Mouse (Mus musculus): ENCODE results near the gene Hif1an. TPM values are rescaled to one million over a fixed set of nuclear protein-coding genes. Genes with fewer than 3 reads are reported as not detected.

The Hif1an gene
- polyA plus RNA-seq (2014; fragmentation: Nextera tagmentation; extraction: Ambion mirVana): 16.1 and 21.1 TPM in 2 replicates

GRCm38 (mm10) chr19:44562652-44563206 lies at the start of gene Hif1an:
TSS of gene Hif1an (plus strand) at chr19:44562850.
- peak within 1 kb of the TSS; percentile 65 for H3K4me2 ChIP-seq (ENCODE audit: low read length)
- no peaks in the 10 kb centered on the region for H3K9me3 ChIP-seq (replicated peaks; ENCODE audit: control insufficient read depth, low read length)
- peaks cover 12% of the 10 kb centered on the region for H3K4me1 ChIP-seq (ENCODE audit: control insufficient read depth, insufficient read depth, low read length)
- H3K9ac ChIP-seq (ENCODE audit: low read length): peak within 1 kb of the TSS; percentile 88
- H3K27ac ChIP-seq (ENCODE audit: low read depth, low read length): peak within 1 kb of the TSS; percentile 76
- peak; percentile 98 for DNase-seq (ENCODE audit: low spot score)
- peak; percentile 99 for ATAC-seq
- peaks cover 37% of the 10 kb centered on the region for H3K36me3 ChIP-seq (ENCODE audit: control insufficient read depth, insufficient read depth, low read length)
- peak within 1 kb of the TSS; percentile 79 for H3K4me3 ChIP-seq (ENCODE audit: low read depth, low read length)
- under 1% methylated on average over 33 of the region's 33 CpGs for WGBS
- no peaks in the 10 kb centered on the region for H3K27me3 ChIP-seq (replicated peaks; ENCODE audit: control insufficient read depth, insufficient read depth, low read length)

- Histone ChIP-seq H3K9ac (ENCODE audit: low read length) (no peak overlapping the region), H3K4me3 (ENCODE audit: low read depth, low read length) (no peak overlapping the region), H3K4me1 (ENCODE audit: control insufficient read depth, insufficient read depth, low read length) (peaks cover 17% of the 10 kb centered on the region), H3K36me3 (ENCODE audit: control insufficient read depth, insufficient read depth, low read length) (no peaks in the 10 kb centered on the region), H3K9me3 (replicated peaks; ENCODE audit: control insufficient read depth, low read length) (no peaks in the 10 kb centered on the region), H3K4me2 (ENCODE audit: low read length) (no peak overlapping the region), H3K27me3 (replicated peaks; ENCODE audit: control insufficient read depth, insufficient read depth, low read length) (peaks cover 95% of the 10 kb centered on the region), H3K27ac (ENCODE audit: low read depth, low read length) (no peak overlapping the region)
- WGBS: 5% methylated on average over 11 of the region's 11 CpGs
- no peak for ATAC-seq
- DNase-seq (ENCODE audit: low spot score): no peak
These were observed 49.4 kb upstream of the Hif1an start for GRCm38 (mm10) chr19:44513054-44513833.

- Histone ChIP-seq H3K4me2 (ENCODE audit: low read length) (no peak overlapping the region), H3K27ac (ENCODE audit: low read depth, low read length) (0 out of 2 replicates have a peak overlapping the region, but pooled peaks have one; percentile 27)
These were observed 48.6 kb upstream of the Hif1an start for GRCm38 (mm10) chr19:44513921-44514482.

DNA sequence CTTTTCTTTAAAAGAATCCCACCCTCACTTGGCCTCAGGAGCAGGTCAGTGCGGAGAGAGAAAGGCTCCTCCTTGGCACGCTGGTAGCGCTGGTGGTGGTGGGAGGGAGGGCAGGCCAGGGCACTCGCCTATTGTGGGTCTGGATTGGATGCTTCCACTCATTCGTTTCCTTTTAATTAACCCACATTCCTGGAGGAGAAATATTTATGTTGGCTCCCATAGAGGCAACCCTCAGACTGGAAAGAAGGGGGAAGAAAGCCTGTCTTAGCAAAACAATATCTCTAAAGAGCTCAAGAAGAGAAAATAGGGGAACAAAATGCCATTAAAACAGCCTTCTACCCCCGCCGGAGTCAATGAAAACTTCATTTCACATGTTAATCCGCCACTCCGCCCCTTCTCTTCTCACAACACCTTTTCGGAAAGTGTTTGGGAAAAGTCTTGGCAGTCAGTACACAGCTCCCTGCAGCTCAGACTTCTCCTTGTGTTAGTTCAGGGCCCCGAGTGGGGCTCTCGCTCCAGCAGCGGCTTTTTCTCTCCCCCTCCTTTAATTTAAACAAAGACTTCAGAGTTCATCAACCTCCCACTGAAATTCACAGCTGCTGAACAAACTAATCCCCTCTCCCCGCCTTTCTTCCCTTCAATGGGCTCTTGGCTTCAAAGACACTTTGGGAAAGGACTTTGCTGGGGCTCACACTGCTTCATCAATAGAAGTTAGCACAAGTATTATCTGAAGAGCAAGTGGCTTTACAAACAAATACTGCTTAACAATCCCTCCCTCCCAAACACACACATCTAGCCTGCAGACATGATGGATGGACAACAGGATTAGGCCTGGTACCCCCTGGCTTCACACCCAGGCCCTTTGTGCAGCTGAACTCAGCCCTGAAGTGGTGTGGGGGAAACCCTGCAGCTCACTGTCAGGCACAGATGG lies 47.9 kb upstream of the Hif1an start:
- Histone ChIP-seq H3K36me3 (ENCODE audit: control insufficient read depth, insufficient read depth, low read length) (no peaks in the 10 kb centered on the region), H3K4me2 (ENCODE audit: low read length) (no peak overlapping the region)
- DNase-seq (ENCODE audit: low spot score): peak; percentile 88

More at GRCm38 (mm10) chr19:44513921-44514482, 48.6 kb upstream of the Hif1an start:
- ATAC-seq: no peak
- no peak overlapping the region for H3K4me3 ChIP-seq (ENCODE audit: low read depth, low read length)
- H3K9me3 ChIP-seq (replicated peaks; ENCODE audit: control insufficient read depth, low read length): no peaks in the 10 kb centered on the region
- WGBS: 8% methylated on average over 7 of the region's 7 CpGs
- no peak for DNase-seq (ENCODE audit: low spot score)
- H3K27me3 ChIP-seq (replicated peaks; ENCODE audit: control insufficient read depth, insufficient read depth, low read length): peaks cover 97% of the 10 kb centered on the region
- no peak overlapping the region for H3K9ac ChIP-seq (ENCODE audit: low read length)
- no peaks in the 10 kb centered on the region for H3K36me3 ChIP-seq (ENCODE audit: control insufficient read depth, insufficient read depth, low read length)
- H3K4me1 ChIP-seq (ENCODE audit: control insufficient read depth, insufficient read depth, low read length): peaks cover 17% of the 10 kb centered on the region

DNA sequence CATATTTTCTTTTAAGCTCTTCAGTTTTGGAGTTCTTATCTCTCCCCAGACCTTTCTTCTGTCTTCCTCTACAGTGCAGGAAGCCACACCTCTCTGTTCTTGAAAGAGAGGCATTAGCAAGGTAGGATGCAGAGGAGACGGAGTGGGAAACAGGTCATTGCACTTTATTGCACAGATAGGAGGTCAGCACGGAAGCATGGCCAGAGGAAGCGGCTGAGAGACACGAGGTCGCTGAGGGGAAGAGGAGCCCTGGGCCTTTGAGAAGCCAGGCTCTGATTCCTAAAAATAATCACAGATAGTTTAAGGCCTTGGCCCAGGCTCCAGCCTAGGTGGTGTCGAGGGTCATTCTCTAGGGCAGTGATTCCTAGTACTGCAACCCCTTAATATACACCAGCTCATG lies 46.9 kb upstream of the Hif1an start:
- peaks cover 92% of the 10 kb centered on the region for H3K27me3 ChIP-seq (replicated peaks; ENCODE audit: control insufficient read depth, insufficient read depth, low read length)
- DNase-seq (ENCODE audit: low spot score) (no peak), ATAC-seq (no peak)
- no peak overlapping the region for H3K9ac ChIP-seq (ENCODE audit: low read length)
- no peaks in the 10 kb centered on the region for H3K9me3 ChIP-seq (replicated peaks; ENCODE audit: control insufficient read depth, low read length)
- no peak overlapping the region for H3K27ac ChIP-seq (ENCODE audit: low read depth, low read length)
- no peak overlapping the region for H3K4me3 ChIP-seq (ENCODE audit: low read depth, low read length)
- H3K4me2 ChIP-seq (ENCODE audit: low read length): no peak overlapping the region
- H3K36me3 ChIP-seq (ENCODE audit: control insufficient read depth, insufficient read depth, low read length): no peaks in the 10 kb centered on the region
- 22% methylated on average over 6 of the region's 6 CpGs for WGBS
- H3K4me1 ChIP-seq (ENCODE audit: control insufficient read depth, insufficient read depth, low read length): peaks cover 17% of the 10 kb centered on the region

More for the DNA sequence above, 47.9 kb upstream of the Hif1an start:
- peaks cover 96% of the 10 kb centered on the region for H3K27me3 ChIP-seq (replicated peaks; ENCODE audit: control insufficient read depth, insufficient read depth, low read length)
- H3K27ac ChIP-seq (ENCODE audit: low read depth, low read length): peak overlapping the region; percentile 27; the same call in 1 of the 2 replicates
- peaks cover 17% of the 10 kb centered on the region for H3K4me1 ChIP-seq (ENCODE audit: control insufficient read depth, insufficient read depth, low read length)
- ATAC-seq: peak; percentile 86
- no peaks in the 10 kb centered on the region for H3K9me3 ChIP-seq (replicated peaks; ENCODE audit: control insufficient read depth, low read length)
- WGBS: 4% methylated on average over 14 of the region's 14 CpGs
- H3K4me3 ChIP-seq (ENCODE audit: low read depth, low read length): no peak overlapping the region
- H3K9ac ChIP-seq (ENCODE audit: low read length): no peak overlapping the region

DNA sequence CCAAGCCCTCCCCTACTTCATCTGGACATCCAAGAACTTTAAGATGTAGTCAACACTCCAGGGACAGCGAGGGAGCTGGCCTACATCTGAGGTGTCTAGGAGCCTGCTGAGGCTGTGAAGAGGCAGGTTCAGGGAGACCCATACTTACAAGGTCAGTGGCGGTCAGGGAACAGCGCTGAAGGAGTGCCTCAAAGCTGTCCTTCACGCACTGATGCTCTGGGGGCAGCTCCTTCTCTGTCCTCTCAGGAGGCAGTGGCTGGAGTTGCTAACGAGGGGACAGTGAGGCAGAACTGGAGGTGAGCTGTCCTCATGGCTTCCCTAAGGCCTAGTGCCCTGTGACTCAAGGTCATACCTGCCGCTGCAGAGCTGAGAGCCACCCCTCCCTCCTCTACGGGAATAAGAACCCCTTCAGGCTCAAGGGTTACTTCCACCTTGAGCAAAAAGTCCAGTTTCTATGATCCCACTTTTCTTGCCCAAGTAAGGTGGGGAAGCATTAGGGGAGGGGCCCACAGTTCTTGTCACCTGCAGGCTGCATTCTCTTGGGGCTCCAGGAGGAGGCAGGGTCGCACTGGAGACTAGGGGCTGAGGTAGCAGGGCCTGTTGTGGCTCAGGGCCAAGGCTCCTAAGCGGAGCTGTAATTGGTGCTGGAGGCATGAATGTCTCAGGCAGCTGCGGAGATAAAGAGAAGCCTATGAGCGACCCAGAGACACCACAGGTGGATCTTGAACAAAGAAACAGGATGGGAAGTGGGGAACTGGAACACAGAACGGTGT lies 44.5 kb upstream of the Hif1an start:
- ATAC-seq: no peak
- WGBS: 37% methylated on average over 12 of the region's 12 CpGs

DNA sequence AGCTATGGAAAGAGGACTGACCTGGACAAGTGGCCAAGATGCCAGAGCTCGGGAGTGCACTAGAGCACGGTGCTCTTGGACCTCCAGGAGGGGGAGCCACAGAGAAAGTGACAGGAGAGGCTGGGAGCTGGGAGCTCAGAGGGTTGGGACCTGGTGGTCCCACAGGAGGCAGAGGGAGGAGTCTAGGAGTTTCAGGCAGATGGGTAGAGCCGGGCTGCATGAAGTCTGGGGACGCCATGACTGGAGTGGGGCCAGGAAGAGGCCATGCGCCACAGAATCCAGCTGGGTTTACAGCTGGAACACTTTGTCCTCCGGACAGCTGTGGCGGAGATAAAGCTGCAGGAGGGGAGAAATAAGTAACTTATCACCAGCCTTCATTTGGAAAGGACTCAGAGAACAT lies 43.5 kb upstream of the Hif1an start:
- Histone ChIP-seq H3K4me2 (ENCODE audit: low read length) (no peak overlapping the region), H3K4me3 (ENCODE audit: low read depth, low read length) (no peak overlapping the region), H3K9me3 (replicated peaks; ENCODE audit: control insufficient read depth, low read length) (no peaks in the 10 kb centered on the region), H3K27me3 (replicated peaks; ENCODE audit: control insufficient read depth, insufficient read depth, low read length) (peaks cover 75% of the 10 kb centered on the region), H3K9ac (ENCODE audit: low read length) (no peak overlapping the region), H3K4me1 (ENCODE audit: control insufficient read depth, insufficient read depth, low read length) (peaks cover 6% of the 10 kb centered on the region), H3K27ac (ENCODE audit: low read depth, low read length) (no peak overlapping the region), H3K36me3 (ENCODE audit: control insufficient read depth, insufficient read depth, low read length) (no peaks in the 10 kb centered on the region)
- WGBS: 27% methylated on average over 7 of the region's 7 CpGs
- DNase-seq (ENCODE audit: low spot score) (no peak), ATAC-seq (no peak)

More for the DNA sequence above, 44.5 kb upstream of the Hif1an start:
- peak; percentile 62 for DNase-seq (ENCODE audit: low spot score)
- Histone ChIP-seq H3K4me1 (ENCODE audit: control insufficient read depth, insufficient read depth, low read length) (peaks cover 11% of the 10 kb centered on the region), H3K36me3 (ENCODE audit: control insufficient read depth, insufficient read depth, low read length) (no peaks in the 10 kb centered on the region), H3K9ac (ENCODE audit: low read length) (no peak overlapping the region), H3K27ac (ENCODE audit: low read depth, low read length) (no peak overlapping the region), H3K9me3 (replicated peaks; ENCODE audit: control insufficient read depth, low read length) (no peaks in the 10 kb centered on the region), H3K27me3 (replicated peaks; ENCODE audit: control insufficient read depth, insufficient read depth, low read length) (peaks cover 77% of the 10 kb centered on the region), H3K4me3 (ENCODE audit: low read depth, low read length) (no peak overlapping the region), H3K4me2 (ENCODE audit: low read length) (no peak overlapping the region)

Data from forebrain, embryonic 14.5 days (tissue).